Mouse (Mus musculus) MEL (cell line): ENCODE data around the gene Mettl21c.

Source experiments
- CTCF ChIP-seq, 3 experiments: IDR thresholded peaks in 2 of 3; conservative IDR thresholded peaks in 1 of 3; 2 replicates each; pipeline ENCODE4 v1.5.1; 2011 to 2012; ENCODE audit warnings: low read length in 3 of 3, low read depth in 2 of 3, mild to moderate bottlenecking in 2 of 3, improper control_type of control experiment in 1 of 3, inconsistent platforms in 1 of 3, mixed read lengths in 1 of 3, moderate library complexity in 1 of 3; ENCODE audit not compliant: control insufficient read depth in 1 of 3, insufficient read depth in 1 of 3, poor library complexity in 1 of 3, severe bottlenecking in 1 of 3
- EP300 ChIP-seq, 2 experiments: IDR thresholded peaks; 2 replicates each; pipeline ENCODE4 v1.6.1; 2011; ENCODE audit warnings: improper control_type of control experiment in 2 of 2, low read length in 2 of 2, low read depth in 1 of 2, mild to moderate bottlenecking in 1 of 2
- GATA1 ChIP-seq: IDR thresholded peaks from 2 replicates; pipeline ENCODE4 v1.6.1; 2011; ENCODE audit warnings: low read depth, low read length, improper control_type of control experiment
- JUND ChIP-seq: IDR thresholded peaks from 2 replicates; pipeline ENCODE4 v1.6.1; 2011; ENCODE audit warnings: low read depth, mild to moderate bottlenecking, improper control_type of control experiment, low read length
- MXI1 ChIP-seq: IDR thresholded peaks from 2 replicates; pipeline ENCODE4 v1.6.1; 2011; ENCODE audit warnings: mild to moderate bottlenecking, low read depth, low read length, improper control_type of control experiment
- NELFE ChIP-seq: IDR thresholded peaks from 2 replicates; pipeline ENCODE4 v1.6.1; 2011; ENCODE audit warnings: low read depth, low read length, improper control_type of control experiment
- POLR2A ChIP-seq, 2 experiments: IDR thresholded peaks; 2 replicates each; pipeline ENCODE4 v1.6.1; 2011 to 2012; ENCODE audit warnings: low read length in 2 of 2, mild to moderate bottlenecking in 2 of 2, control low read depth in 1 of 2, improper control_type of control experiment in 1 of 2, low read depth in 1 of 2, moderate library complexity in 1 of 2; ENCODE audit not compliant: control insufficient read depth in 1 of 2, insufficient read depth in 1 of 2, poor library complexity in 1 of 2
- RAD21 ChIP-seq: IDR thresholded peaks from 2 replicates; pipeline ENCODE4 v1.6.1; 2011; ENCODE audit warnings: mild to moderate bottlenecking, low read depth, low read length, improper control_type of control experiment
- ZC3H11A ChIP-seq: IDR thresholded peaks from 2 replicates; pipeline ENCODE4 v1.6.1; 2012; ENCODE audit warnings: low read depth, mild to moderate bottlenecking, inconsistent platforms, low read length, improper control_type of control experiment

DNA sequence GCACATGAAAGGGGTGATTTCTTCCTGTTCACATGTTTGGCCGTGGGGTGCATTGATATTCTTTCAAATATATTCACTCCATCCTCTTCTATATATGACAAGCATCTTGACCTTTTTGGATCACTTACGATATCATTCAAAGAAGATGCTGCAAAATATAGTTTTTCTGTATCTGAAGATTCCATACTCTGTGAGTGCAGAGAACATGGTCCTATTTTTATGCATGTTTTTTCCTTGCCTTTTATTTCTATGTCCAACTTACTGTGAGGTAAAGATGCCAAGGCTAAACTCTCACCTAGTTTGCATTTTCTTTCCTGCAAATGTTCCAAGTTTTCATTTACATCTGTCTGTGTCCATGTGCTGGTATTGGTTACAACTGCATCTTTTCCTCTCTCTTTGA, 42.0 kb upstream of the Mettl21c start, which contains the start of gene Gm8251:
- no peak for TF ChIP-seq EP300 (IDR thresholded peaks at IDR 0.05; ENCODE audit: low read depth in 1 of 2, low read length in 2 of 2)
- no peak for TF ChIP-seq NELFE
- TF ChIP-seq JUND = no peak
- no peak for TF ChIP-seq ZC3H11A
- no peak for TF ChIP-seq GATA1
- no peak for TF ChIP-seq POLR2A (IDR thresholded peaks at IDR 0.05; ENCODE audit: control insufficient read depth in 1 of 2, insufficient read depth in 1 of 2, low read depth in 1 of 2, low read length in 2 of 2, poor library complexity in 1 of 2)
- TF ChIP-seq MXI1 = no peak
- no peak for TF ChIP-seq CTCF (IDR thresholded peaks at IDR 0.05 in 2 of 3, conservative IDR thresholded peaks at IDR 0.05 in 1 of 3; ENCODE audit: control insufficient read depth in 1 of 3, insufficient read depth in 1 of 3, low read depth in 2 of 3, low read length in 3 of 3, poor library complexity in 1 of 3, severe bottlenecking in 1 of 3)
- TF ChIP-seq RAD21 = no peak
